Mouse (Mus musculus) thymus, adult 2 months (tissue): ENCODE data around the gene Abtb2.

Experiments
- CTCF ChIP-seq: fragments of 200-500 bp; IDR thresholded peaks from 2 replicates; pipeline ENCODE4 v1.5.1; 2012; ENCODE audit warnings: mild to moderate bottlenecking, control low read depth, low read length, moderate library complexity, borderline replicate concordance; ENCODE audit not compliant: control insufficient read depth, poor library complexity, insufficient read depth; ENCODE audit errors: extremely low read depth
- POLR2A ChIP-seq: fragments of 200-500 bp; IDR thresholded peaks from 2 replicates; pipeline ENCODE4 v1.6.1; 2012; ENCODE audit warnings: mild to moderate bottlenecking, low read length, control low read depth, moderate library complexity; ENCODE audit not compliant: control insufficient read depth, poor library complexity, insufficient read depth; ENCODE audit errors: extremely low read depth

- TF ChIP-seq CTCF (no peak), POLR2A (no peak)
Observed at GRCm38 (mm10) chr2:103595028-103595651, 29.0 kb downstream of the Abtb2 start.
